Mouse (Mus musculus): ENCODE data around the gene S1pr4. TPM values are rescaled to one million over a fixed set of nuclear protein-coding genes. Genes with fewer than 3 reads are reported as not detected.

S1pr4 gene
- polyA plus RNA-seq, 1 experiment from 2014 or later: 0.54 TPM

DNA sequence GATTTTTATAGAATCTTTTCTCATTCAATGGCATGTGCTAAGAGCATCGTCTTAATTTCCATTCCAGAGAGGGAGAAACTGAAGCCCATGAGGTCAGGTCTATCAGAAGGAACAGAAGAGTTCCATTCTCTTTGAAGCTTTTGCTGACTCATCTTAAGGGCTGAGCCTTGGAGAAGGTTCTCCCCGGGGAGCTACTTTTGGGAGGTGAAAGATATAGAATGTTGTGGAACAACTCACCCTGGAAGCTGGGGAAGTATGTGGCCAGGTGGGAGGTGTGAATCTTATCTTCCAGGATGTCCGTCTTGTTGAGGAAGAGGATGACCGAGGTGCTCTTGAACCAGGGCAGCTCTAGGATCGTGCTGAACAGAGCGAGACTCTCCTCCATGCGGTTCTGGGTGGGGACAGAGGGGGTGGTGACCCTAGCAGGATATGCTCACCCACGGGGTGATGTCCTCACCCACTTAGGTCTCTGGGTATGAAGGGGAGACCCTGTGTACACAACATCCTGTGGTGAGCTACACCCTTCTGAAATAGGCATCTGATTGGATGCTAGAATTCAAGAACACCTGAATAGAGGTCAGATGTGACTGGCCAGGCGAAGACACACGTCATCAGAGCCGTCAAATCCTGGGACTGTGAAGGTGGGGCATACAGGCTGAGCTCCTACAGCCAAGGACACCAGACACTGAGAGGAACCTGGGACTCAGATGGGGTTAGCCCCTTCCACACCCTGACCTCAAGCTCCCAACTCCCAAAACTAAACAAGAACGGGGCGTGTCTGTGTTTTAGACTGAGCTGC is 8.0 kb upstream of the S1pr4 start:
- 69% methylated on average over 13 of the region's 13 CpGs for WGBS
- Histone ChIP-seq H3K4me3 (ENCODE audit: low read length) (no peak overlapping the region), H3K4me1 (ENCODE audit: control insufficient read depth, insufficient read depth, low read length) (no peaks in the 10 kb centered on the region), H3K4me2 (replicated peaks; ENCODE audit: low read depth, low read length) (no peak overlapping the region), H3K27me3 (ENCODE audit: control insufficient read depth, insufficient read depth, low read length) (peaks cover 10% of the 10 kb centered on the region; the same call in 1 of the 2 replicates), H3K27ac (ENCODE audit: low read depth, low read length) (no peak overlapping the region), H3K36me3 (ENCODE audit: control insufficient read depth, insufficient read depth, low read length) (no peaks in the 10 kb centered on the region), H3K9ac (ENCODE audit: low read depth, low read length) (no peak overlapping the region), H3K9me3 (ENCODE audit: control insufficient read depth, low read length) (no peaks in the 10 kb centered on the region)
- ATAC-seq (ENCODE audit: low FRiP score, low TSS enrichment): no peak

- no peak for ATAC-seq (ENCODE audit: low FRiP score, low TSS enrichment)
- Histone ChIP-seq H3K9ac (ENCODE audit: low read depth, low read length) (no peak overlapping the region), H3K27me3 (ENCODE audit: control insufficient read depth, insufficient read depth, low read length) (peaks cover 10% of the 10 kb centered on the region; the same call in 1 of the 2 replicates), H3K36me3 (ENCODE audit: control insufficient read depth, insufficient read depth, low read length) (no peaks in the 10 kb centered on the region), H3K9me3 (ENCODE audit: control insufficient read depth, low read length) (no peaks in the 10 kb centered on the region), H3K4me3 (ENCODE audit: low read length) (no peak overlapping the region), H3K27ac (ENCODE audit: low read depth, low read length) (no peak overlapping the region), H3K4me1 (ENCODE audit: control insufficient read depth, insufficient read depth, low read length) (no peaks in the 10 kb centered on the region), H3K4me2 (replicated peaks; ENCODE audit: low read depth, low read length) (no peak overlapping the region)
- WGBS: 28% methylated on average over 6 of the region's 6 CpGs
Observed at GRCm38 (mm10) chr10:81507095-81507494, 7.2 kb upstream of the S1pr4 start.

DNA sequence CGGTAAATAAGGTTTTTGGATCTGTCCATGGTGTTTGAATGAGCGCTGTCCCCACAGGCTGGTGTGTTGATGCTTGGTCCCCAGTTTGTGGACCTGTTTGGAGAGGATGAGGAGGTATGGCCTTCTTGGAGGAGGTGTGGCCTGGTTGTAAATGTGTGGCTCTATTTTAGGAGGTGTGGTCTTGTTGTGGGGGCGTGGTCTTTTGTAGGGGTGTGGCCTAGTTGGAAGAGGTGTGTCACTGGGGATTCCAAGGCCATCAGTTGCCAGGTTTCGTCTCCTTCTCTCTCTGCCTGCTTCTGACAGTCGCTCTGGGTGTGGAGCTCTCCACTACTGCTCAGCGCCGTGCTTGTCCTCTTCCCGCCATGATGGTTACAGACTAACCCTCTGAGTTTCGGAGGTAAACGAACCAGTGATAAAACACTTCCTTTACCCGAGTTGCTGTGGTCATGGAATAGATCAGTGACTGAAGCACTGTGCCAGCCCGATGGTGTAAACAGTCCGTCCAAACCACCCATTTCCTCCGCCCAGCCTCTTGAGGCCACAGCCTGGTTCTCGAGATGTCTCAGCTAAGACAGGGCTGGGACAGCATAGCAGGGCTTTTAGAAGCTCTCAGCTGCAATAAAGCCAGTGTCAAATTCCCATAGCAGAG is 5.2 kb upstream of the S1pr4 start:
- no peak for ATAC-seq (ENCODE audit: low FRiP score, low TSS enrichment)
- no peak overlapping the region for H3K4me2 ChIP-seq (replicated peaks; ENCODE audit: low read depth, low read length)
- no peak overlapping the region for H3K4me3 ChIP-seq (ENCODE audit: low read length)
- H3K9ac ChIP-seq (ENCODE audit: low read depth, low read length): no peak overlapping the region
- H3K4me1 ChIP-seq (ENCODE audit: control insufficient read depth, insufficient read depth, low read length): no peaks in the 10 kb centered on the region
- no peak overlapping the region for H3K27ac ChIP-seq (ENCODE audit: low read depth, low read length)
- WGBS: 76% methylated on average over 15 of the region's 15 CpGs
- no peaks in the 10 kb centered on the region for H3K9me3 ChIP-seq (ENCODE audit: control insufficient read depth, low read length)
- H3K36me3 ChIP-seq (ENCODE audit: control insufficient read depth, insufficient read depth, low read length): no peaks in the 10 kb centered on the region
- peaks cover 10% of the 10 kb centered on the region; the same call in 1 of the 2 replicates for H3K27me3 ChIP-seq (ENCODE audit: control insufficient read depth, insufficient read depth, low read length)

- no peaks in the 10 kb centered on the region for H3K4me1 ChIP-seq (ENCODE audit: control insufficient read depth, insufficient read depth, low read length)
- no peak overlapping the region for H3K27ac ChIP-seq (ENCODE audit: low read depth, low read length)
- H3K4me2 ChIP-seq (replicated peaks; ENCODE audit: low read depth, low read length): peak overlapping the region; percentile 60
- peak overlapping the region; percentile 40; the same call in 1 of the 2 replicates for H3K9ac ChIP-seq (ENCODE audit: low read depth, low read length)
- no peaks in the 10 kb centered on the region for H3K9me3 ChIP-seq (ENCODE audit: control insufficient read depth, low read length)
- 7% methylated on average over 36 of the region's 36 CpGs for WGBS
- peak; percentile 51 for ATAC-seq (ENCODE audit: low FRiP score, low TSS enrichment)
- no peaks in the 10 kb centered on the region for H3K36me3 ChIP-seq (ENCODE audit: control insufficient read depth, insufficient read depth, low read length)
- peaks cover 10% of the 10 kb centered on the region; the same call in 1 of the 2 replicates for H3K27me3 ChIP-seq (ENCODE audit: control insufficient read depth, insufficient read depth, low read length)
- H3K4me3 ChIP-seq (ENCODE audit: low read length): peak overlapping the region; percentile 35
Observed at GRCm38 (mm10) chr10:81502658-81503057, 2.7 kb upstream of the S1pr4 start.

DNA sequence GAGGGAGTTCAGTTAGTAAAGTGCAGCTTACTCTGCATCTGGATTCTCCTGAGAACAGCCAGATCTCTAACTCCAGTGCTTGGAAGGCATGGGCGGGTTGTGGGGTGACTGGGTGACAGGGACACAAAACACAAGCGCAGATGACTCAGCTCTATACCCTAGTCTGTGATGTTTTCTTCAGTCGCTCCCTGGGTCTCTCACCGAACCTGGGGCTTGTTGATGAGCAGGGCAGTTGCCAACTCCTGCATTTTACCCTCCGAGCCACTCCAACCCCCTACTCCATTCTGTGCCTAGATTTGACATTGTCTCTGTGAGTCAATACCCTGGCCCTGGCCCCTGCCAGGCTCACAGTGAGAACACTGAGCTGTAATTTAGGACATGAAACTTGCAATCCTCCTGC is 1.9 kb upstream of the S1pr4 start:
- no peak overlapping the region for H3K9ac ChIP-seq (ENCODE audit: low read depth, low read length)
- H3K27ac ChIP-seq (ENCODE audit: low read depth, low read length): no peak overlapping the region
- no peak overlapping the region for H3K4me2 ChIP-seq (replicated peaks; ENCODE audit: low read depth, low read length)
- WGBS: 90% methylated on average over 5 of the region's 5 CpGs
- ATAC-seq (ENCODE audit: low FRiP score, low TSS enrichment): no peak
- no peaks in the 10 kb centered on the region for H3K36me3 ChIP-seq (ENCODE audit: control insufficient read depth, insufficient read depth, low read length)
- H3K4me1 ChIP-seq (ENCODE audit: control insufficient read depth, insufficient read depth, low read length): no peaks in the 10 kb centered on the region
- no peak overlapping the region for H3K4me3 ChIP-seq (ENCODE audit: low read length)
- H3K9me3 ChIP-seq (ENCODE audit: control insufficient read depth, low read length): no peaks in the 10 kb centered on the region
- peaks cover 10% of the 10 kb centered on the region; the same call in 1 of the 2 replicates for H3K27me3 ChIP-seq (ENCODE audit: control insufficient read depth, insufficient read depth, low read length)

DNA sequence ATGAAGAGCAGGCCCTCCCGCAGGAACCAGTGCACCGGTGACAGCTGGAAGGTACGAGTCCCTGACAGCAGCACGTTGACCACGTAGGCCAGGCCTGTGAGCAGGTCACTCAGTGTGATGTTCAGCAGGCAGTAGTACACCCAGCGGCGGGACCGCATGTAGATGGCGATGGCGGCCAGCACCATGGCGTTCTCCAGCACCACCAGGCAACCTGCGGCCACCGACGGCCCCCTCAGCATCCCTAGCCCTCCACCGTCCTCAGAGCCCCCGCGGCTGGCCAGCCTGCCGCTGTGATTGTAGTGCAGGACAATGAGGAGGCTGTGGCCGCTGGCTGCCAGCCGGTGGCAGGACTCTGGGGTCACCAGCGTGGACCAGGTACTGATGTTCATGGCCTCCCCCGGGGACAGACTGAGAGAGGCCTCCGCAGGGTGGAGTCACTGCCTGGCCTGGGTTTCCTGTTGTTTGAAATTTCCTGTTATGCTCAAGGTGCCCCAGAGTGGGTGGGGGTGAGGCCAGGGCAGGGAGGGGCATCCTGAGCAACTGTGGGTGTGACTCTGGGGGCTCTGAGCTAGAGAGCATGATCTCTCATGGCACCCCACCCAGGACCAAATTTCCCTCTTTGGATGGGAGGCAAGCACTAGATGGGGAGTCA is 556 bp downstream of the S1pr4 start:
- no peaks in the 10 kb centered on the region for H3K9me3 ChIP-seq (ENCODE audit: control insufficient read depth, low read length)
- no peak overlapping the region for H3K4me3 ChIP-seq (ENCODE audit: low read length)
- ATAC-seq (ENCODE audit: low FRiP score, low TSS enrichment): no peak
- WGBS: 76% methylated on average over 23 of the region's 23 CpGs
- no peak overlapping the region for H3K27ac ChIP-seq (ENCODE audit: low read depth, low read length)
- H3K9ac ChIP-seq (ENCODE audit: low read depth, low read length): no peak overlapping the region
- peaks cover 2% of the 10 kb centered on the region; the same call in 1 of the 2 replicates for H3K36me3 ChIP-seq (ENCODE audit: control insufficient read depth, insufficient read depth, low read length)
- peaks cover 10% of the 10 kb centered on the region; the same call in 1 of the 2 replicates for H3K27me3 ChIP-seq (ENCODE audit: control insufficient read depth, insufficient read depth, low read length)
- no peak overlapping the region for H3K4me2 ChIP-seq (replicated peaks; ENCODE audit: low read depth, low read length)
- peaks cover 11% of the 10 kb centered on the region for H3K4me1 ChIP-seq (ENCODE audit: control insufficient read depth, insufficient read depth, low read length)

- WGBS: 88% methylated on average over 38 of the region's 38 CpGs
- Histone ChIP-seq H3K4me1 (ENCODE audit: control insufficient read depth, insufficient read depth, low read length) (peaks cover 11% of the 10 kb centered on the region), H3K9ac (ENCODE audit: low read depth, low read length) (0 out of 2 replicates have a peak overlapping the region, but pooled peaks have one; percentile 4), H3K36me3 (ENCODE audit: control insufficient read depth, insufficient read depth, low read length) (peaks cover 4% of the 10 kb centered on the region; the same call in 1 of the 2 replicates), H3K4me2 (replicated peaks; ENCODE audit: low read depth, low read length) (no peak overlapping the region), H3K9me3 (ENCODE audit: control insufficient read depth, low read length) (no peaks in the 10 kb centered on the region), H3K27ac (ENCODE audit: low read depth, low read length) (no peak overlapping the region), H3K4me3 (ENCODE audit: low read length) (no peak overlapping the region), H3K27me3 (ENCODE audit: control insufficient read depth, insufficient read depth, low read length) (peaks cover 6% of the 10 kb centered on the region; the same call in 1 of the 2 replicates)
- ATAC-seq (ENCODE audit: low FRiP score, low TSS enrichment): no peak
Observed at GRCm38 (mm10) chr10:81498316-81499249, 1.3 kb downstream of the S1pr4 start.

Measured in kidney, embryonic 14.5 days (tissue).